Mouse (Mus musculus) kidney, adult 2 months (tissue): ENCODE measurements around the gene Pawr. TPM values are rescaled to one million over a fixed set of nuclear protein-coding genes. Genes with fewer than 3 reads are reported as not detected.

Experiments
- DNase-seq: peaks from one replicate; pipeline ENCODE4 v3.0.0; 2021
- H3K27ac ChIP-seq: fragments of 200-500 bp; 2 replicates; pipeline ENCODE4 v1.5.1; 2012; ENCODE audit warnings: low read depth, low read length, control low read depth, inconsistent platforms; ENCODE audit not compliant: insufficient read depth
- H3K27me3 ChIP-seq: fragments of 200-500 bp; replicated peaks from 2 replicates; pipeline ENCODE4 v1.6.1; 2012; ENCODE audit warnings: mild to moderate bottlenecking, moderate library complexity, low read length, inconsistent platforms; ENCODE audit not compliant: control insufficient read depth, insufficient read depth
- H3K36me3 ChIP-seq: fragments of 200-500 bp; 2 replicates; pipeline ENCODE4 v1.6.1; 2012; ENCODE audit warnings: mild to moderate bottlenecking, moderate library complexity, low read length, inconsistent platforms; ENCODE audit not compliant: control insufficient read depth, insufficient read depth
- H3K4me1 ChIP-seq: fragments of 200-500 bp; 2 replicates; pipeline ENCODE4 v1.6.1; 2011; ENCODE audit warnings: low read length; ENCODE audit not compliant: control insufficient read depth, insufficient read depth
- H3K4me3 ChIP-seq: fragments of 200-500 bp; 2 replicates; pipeline ENCODE4 v1.5.1; 2011; ENCODE audit warnings: mild to moderate bottlenecking, low read depth, low read length, control low read depth; ENCODE audit not compliant: insufficient read depth
- CTCF ChIP-seq: fragments of 200-500 bp; conservative IDR thresholded peaks from 2 replicates; pipeline ENCODE4 v1.5.1; 2011; ENCODE audit warnings: low read depth, mild to moderate bottlenecking, control low read depth, low read length, moderate library complexity, mixed read lengths; ENCODE audit not compliant: insufficient read depth, insufficient read length
- POLR2A ChIP-seq: fragments of 200-500 bp; IDR thresholded peaks from one replicate; pipeline ENCODE4 v1.6.1; 2011; ENCODE audit warnings: low read depth, low read length, control low read depth
- WGBS: fragments of 180-500 bp; shearing (Covaris S2); methylation state at CpG from one replicate; pipeline ENCODE4 v1.1.7; 2018; 5-methylcytosine and 5-hydroxymethylcytosine counted together
- polyA plus RNA-seq: library from polyadenylated mRNA; depleted of rRNA; stranded (reverse); fragments of >200 nt; gene quantifications from 2 replicates; pipeline ENCODE4 v1.2.3, GENCODE M21; 2012; rRNA removed

Gene Pawr
- polyA plus RNA-seq, 1 experiment = 17.9 TPM

DNA sequence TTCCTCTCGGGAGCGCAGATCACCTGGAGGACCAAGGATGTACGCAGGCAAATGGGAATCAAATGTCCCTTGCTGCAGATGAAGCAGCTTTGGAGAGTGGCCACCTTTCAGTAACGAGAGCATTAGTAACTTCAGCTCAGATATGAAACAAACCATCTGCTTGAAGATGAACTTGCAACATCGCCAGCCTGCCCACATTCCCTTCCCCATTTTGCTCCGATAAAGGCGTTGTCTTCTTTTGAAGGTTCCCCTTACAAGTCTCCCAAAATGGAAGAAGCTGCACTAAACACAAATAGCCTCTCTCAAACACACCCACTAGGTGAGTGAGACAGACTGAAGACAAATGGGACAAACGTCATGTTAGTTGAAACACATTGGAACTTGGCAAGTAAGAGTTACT is 119.6 kb downstream of the Pawr start:
- no peaks in the 10 kb centered on the region for H3K36me3 ChIP-seq
- DNase-seq = no peak
- no peak overlapping the region for H3K4me3 ChIP-seq
- H3K27me3 ChIP-seq = no peaks in the 10 kb centered on the region
- peaks cover 9% of the 10 kb centered on the region for H3K4me1 ChIP-seq
- 93% methylated on average over 8 of the region's 8 CpGs for WGBS
- TF ChIP-seq POLR2A (no peak), CTCF (no peak)
- no peak overlapping the region for H3K27ac ChIP-seq

DNA sequence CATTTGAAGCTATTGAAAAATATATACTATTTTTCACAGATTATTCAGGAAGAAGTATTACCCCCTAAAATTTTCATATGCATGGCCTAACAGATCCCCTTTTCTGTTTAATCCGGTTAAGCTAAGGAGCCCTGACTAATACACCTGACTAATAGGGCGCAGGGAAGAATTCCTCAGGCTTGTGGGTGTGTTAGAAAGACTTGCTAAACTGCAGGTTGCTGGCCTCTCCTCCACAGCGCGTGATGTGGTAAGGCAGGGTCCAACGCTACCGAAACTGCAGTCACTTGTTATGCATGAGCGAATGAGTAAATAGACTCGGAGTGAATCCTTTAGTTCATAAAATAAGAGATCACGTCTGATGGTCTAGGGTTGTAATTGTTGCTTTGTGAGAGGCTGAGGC is 120.5 kb downstream of the Pawr start:
- H3K4me1 ChIP-seq = peaks cover 9% of the 10 kb centered on the region
- H3K4me3 ChIP-seq = no peak overlapping the region
- H3K27me3 ChIP-seq = no peaks in the 10 kb centered on the region
- 55% methylated on average over 9 of the region's 9 CpGs for WGBS
- peak; percentile 63 for DNase-seq
- H3K36me3 ChIP-seq = no peaks in the 10 kb centered on the region
- H3K27ac ChIP-seq = peak overlapping the region; percentile 87
- no peak for TF ChIP-seq CTCF
- no peak for TF ChIP-seq POLR2A

DNA sequence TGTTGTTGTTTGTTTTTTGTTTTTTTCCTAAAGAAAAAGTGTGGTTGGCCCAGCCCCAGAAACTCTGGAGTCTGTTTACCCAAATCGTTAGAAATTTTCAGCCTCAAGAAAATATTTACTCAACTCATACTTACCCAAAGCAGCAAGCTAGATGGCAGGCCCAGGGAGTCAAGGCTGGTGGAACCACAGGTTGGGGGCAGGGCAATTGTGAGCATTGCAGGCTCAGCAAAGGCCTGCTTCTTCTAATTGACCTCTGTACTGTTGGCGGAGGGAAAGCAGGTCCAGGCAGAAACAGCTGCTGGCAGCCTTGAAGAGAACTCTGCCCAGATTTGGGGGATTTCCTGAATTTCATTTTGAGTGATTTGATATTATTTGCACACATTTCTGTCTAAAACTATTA is 121.6 kb downstream of the Pawr start:
- Histone ChIP-seq H3K27me3 (no peaks in the 10 kb centered on the region), H3K4me1 (peaks cover 9% of the 10 kb centered on the region), H3K27ac (peak overlapping the region; percentile 87; the same call in 1 of the 2 replicates), H3K4me3 (no peak overlapping the region), H3K36me3 (no peaks in the 10 kb centered on the region)
- DNase-seq = peak; percentile 94
- TF ChIP-seq POLR2A (no peak), CTCF (no peak)
- 35% methylated on average over 2 of the region's 2 CpGs for WGBS

DNA sequence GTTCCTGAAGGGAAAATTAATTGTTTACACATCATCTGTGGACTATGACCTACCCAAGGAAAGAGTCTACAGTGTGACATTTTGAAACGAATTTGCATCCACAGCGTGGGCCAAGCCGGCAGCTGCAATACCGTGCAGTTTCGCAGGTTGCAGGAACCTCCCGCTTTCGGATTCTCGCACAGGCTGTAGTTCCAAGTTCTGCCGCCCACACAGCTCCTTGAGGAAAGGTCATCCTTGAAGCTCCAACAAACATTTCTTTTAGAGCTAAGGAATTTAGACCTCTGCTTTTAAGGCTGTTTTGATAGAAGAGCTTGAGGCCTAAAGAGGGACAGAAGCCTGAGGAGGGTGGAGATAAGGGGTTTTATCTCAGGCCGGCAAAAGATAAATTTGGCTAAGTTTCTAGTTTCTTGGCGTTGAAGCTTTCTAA is 122.8 kb downstream of the Pawr start:
- peak; percentile 80 for DNase-seq
- Histone ChIP-seq H3K4me3 (no peak overlapping the region), H3K36me3 (no peaks in the 10 kb centered on the region), H3K4me1 (peaks cover 9% of the 10 kb centered on the region), H3K27ac (peak overlapping the region; percentile 93), H3K27me3 (no peaks in the 10 kb centered on the region)
- WGBS = 42% methylated on average over 11 of the region's 11 CpGs
- TF ChIP-seq CTCF (peak; percentile 22; the same call in 1 of the 2 replicates), POLR2A (no peak)

DNA sequence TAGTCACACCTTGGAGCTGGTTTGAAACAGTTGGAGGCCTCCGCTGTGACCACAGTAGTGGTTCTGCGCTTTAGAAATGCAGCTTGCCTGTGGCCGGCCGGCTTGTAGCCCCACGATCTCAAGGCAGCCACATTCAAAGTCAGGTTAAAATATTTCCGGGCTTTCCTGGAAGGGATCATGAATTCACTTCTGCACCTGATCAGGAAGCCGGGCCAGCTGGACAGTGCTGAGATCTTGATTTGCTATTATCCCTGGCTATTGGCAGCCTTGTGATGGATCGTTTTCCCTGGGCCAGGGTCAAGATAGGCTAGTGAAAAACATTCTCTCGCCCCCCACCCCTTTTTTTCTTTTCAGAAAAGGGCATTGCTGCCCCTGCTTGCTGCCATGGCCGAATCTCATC is 123.3 kb downstream of the Pawr start:
- Histone ChIP-seq H3K4me1 (peaks cover 9% of the 10 kb centered on the region), H3K27ac (peak overlapping the region; percentile 93), H3K4me3 (no peak overlapping the region), H3K27me3 (no peaks in the 10 kb centered on the region), H3K36me3 (no peaks in the 10 kb centered on the region)
- DNase-seq = peak; percentile 79
- no peak for TF ChIP-seq CTCF
- no peak for TF ChIP-seq POLR2A
- 44% methylated on average over 10 of the region's 10 CpGs for WGBS

DNA sequence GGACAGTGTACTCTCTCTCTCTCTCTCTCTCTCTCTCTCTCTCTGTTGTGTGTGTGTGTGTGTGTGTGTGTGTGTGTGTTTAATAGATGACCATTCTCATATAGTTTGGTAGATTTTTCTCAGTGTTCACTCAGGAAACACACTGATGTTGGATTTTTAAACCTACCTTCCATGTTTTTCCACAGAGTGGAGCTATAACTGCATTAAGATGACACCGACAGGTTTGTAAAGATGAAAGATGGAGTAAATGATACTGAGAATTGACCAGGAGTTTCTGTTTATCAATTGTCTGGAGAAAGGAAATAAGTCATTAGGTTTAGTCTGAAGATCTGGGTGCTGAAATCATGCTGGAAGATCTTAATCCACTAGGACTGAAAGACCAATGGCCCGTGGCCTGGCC is 124.0 kb downstream of the Pawr start:
- H3K27me3 ChIP-seq = no peaks in the 10 kb centered on the region
- H3K4me1 ChIP-seq = peaks cover 9% of the 10 kb centered on the region
- peak overlapping the region; percentile 12; the same call in 1 of the 2 replicates for H3K27ac ChIP-seq
- no peaks in the 10 kb centered on the region for H3K36me3 ChIP-seq
- no peak for TF ChIP-seq POLR2A
- TF ChIP-seq CTCF = no peak
- no peak for DNase-seq
- no peak overlapping the region for H3K4me3 ChIP-seq
- WGBS = 58% methylated on average over 2 of the region's 2 CpGs

DNA sequence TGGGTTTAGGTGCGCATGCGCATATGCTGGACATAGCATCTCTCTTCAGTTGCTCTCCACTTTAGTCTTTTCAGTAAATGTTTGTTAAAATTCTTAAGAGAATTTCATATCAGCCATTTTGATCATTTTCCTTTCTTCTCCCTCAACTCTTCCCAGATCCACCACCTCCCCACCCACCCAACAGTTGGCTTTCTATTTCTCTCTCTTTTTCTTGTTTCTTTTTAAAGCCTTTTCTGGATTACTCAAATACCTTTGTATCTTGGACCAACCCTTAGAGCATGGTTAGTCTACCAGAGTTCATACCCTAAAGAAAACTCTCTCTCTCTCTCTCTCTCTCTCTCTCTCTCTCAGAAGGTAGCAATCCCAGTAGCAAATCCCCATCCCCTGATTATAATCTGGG is 125.1 kb downstream of the Pawr start:
- Histone ChIP-seq H3K4me3 (no peak overlapping the region), H3K27ac (no peak overlapping the region), H3K27me3 (no peaks in the 10 kb centered on the region), H3K36me3 (no peaks in the 10 kb centered on the region), H3K4me1 (peaks cover 9% of the 10 kb centered on the region)
- TF ChIP-seq CTCF = no peak
- TF ChIP-seq POLR2A = no peak
- no peak for DNase-seq
- WGBS = 100% methylated on average over 2 of the region's 2 CpGs

DNA sequence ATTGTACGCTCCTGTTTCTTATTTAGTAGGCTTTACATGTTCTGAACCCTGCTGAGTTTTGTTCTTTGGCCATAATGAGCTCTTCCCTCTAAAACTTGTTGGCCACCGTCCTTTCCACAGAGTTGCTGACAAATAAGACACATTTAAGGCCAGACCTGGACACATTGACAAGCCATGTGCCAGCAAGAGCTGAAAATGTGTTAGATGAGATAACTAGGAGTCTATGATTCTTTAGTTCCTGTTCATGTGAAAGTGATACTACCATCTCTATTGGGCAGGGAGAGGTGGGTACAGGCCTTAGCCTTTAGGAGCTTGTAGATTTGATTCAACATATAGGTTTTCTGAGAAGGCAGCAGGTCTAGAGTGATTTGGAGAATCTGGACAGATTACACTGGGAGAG is 129.9 kb downstream of the Pawr start:
- H3K4me1 ChIP-seq = no peaks in the 10 kb centered on the region
- no peak overlapping the region for H3K4me3 ChIP-seq
- 81% methylated on average over 2 of the region's 2 CpGs for WGBS
- TF ChIP-seq CTCF = no peak
- no peak for TF ChIP-seq POLR2A
- no peak overlapping the region for H3K27ac ChIP-seq
- H3K36me3 ChIP-seq = no peaks in the 10 kb centered on the region
- DNase-seq = no peak
- no peaks in the 10 kb centered on the region for H3K27me3 ChIP-seq

Other genes with a start within 250 kb of the Pawr start
- 14.3 and 18.1 TPM in 2 replicates for gene Ppp1r12a, start 169.9 kb upstream of the Pawr start, polyA plus RNA-seq